Mouse (Mus musculus) urinary bladder, adult 2 months (tissue): ENCODE results near the gene Msrb1. TPM values are rescaled to one million over a fixed set of nuclear protein-coding genes. Genes with fewer than 3 reads are reported as not detected.
"Not testable (repeated sequence)": the region's sequence is repeated elsewhere in the genome, so short reads cannot be mapped to it uniquely, and the experiment has no call there.

Experiments used
- DNase-seq: peaks from one replicate; pipeline ENCODE4 v3.0.0; 2022; ENCODE audit warnings: low spot score
- polyA plus RNA-seq: library from polyadenylated mRNA; depleted of rRNA; stranded (reverse); fragments of >200 nt; gene quantifications from 2 replicates; pipeline ENCODE4 v1.2.3, GENCODE M21; 2012; rRNA removed

Gene Msrb1
- 195 and 227 TPM in 2 replicates for polyA plus RNA-seq

DNA sequence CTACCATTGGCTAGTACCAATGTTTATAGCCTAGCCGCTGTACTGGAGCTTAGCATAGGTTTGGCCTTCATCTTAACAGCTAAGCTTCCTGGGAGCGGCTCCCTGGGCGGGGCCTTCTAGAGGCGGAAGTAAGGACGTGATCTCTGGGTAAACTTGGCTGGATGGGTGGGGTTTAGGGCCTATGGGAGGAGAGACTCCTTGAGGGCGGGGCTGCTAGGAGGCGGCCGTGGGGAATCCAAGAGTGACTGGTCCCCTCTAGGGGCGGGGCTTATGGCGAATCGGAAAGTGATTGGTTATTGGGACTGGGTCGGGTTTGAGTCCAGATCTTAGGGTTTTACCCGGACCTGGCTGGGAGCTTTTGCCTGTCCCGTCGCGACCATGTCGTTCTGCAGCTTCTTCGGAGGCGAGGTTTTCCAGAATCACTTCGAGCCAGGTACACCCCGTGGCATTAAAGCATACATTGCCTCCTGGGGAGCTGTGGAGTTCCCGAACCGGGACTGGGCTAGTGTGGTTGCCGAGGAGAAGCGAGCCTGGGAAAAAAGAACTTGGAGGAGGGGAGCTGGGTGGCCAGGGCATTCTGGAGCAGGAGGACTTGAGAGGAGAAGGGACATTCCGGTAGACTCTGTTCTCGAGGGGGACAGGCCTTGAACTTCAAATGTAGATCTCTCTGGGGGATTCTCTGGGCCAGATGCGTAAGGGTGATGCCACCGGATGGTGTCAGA lies at the start of gene Msrb1:
Gene Msrb1 (plus strand): TSS at position 313 of the 722 bp plus-strand sequence.
- peak; percentile 75 for DNase-seq

- DNase-seq: no peak
Observed at GRCm38 (mm10) chr17:24687146-24687595, 49.3 kb upstream of the Msrb1 start.

DNA sequence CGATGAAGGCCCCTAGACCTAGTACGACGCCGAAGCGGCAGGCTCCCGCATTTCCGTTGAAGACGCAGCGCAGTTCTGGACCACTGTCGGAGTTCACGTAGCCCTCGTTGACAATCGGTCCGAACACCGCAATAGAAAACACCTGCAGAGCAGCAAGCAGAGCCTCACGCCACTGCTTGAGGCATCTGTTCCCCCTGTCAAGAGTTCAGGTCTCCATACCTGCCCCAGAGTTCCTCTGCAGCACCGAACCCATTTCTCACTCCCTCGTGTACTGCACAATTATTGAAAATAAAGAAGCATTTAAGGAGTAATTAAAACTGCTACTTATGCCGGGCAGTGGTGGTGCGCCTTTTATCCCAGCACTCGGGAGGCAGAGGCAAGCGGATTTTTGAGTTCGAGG lies 48.8 kb upstream of the Msrb1 start:
- no peak for DNase-seq

DNA sequence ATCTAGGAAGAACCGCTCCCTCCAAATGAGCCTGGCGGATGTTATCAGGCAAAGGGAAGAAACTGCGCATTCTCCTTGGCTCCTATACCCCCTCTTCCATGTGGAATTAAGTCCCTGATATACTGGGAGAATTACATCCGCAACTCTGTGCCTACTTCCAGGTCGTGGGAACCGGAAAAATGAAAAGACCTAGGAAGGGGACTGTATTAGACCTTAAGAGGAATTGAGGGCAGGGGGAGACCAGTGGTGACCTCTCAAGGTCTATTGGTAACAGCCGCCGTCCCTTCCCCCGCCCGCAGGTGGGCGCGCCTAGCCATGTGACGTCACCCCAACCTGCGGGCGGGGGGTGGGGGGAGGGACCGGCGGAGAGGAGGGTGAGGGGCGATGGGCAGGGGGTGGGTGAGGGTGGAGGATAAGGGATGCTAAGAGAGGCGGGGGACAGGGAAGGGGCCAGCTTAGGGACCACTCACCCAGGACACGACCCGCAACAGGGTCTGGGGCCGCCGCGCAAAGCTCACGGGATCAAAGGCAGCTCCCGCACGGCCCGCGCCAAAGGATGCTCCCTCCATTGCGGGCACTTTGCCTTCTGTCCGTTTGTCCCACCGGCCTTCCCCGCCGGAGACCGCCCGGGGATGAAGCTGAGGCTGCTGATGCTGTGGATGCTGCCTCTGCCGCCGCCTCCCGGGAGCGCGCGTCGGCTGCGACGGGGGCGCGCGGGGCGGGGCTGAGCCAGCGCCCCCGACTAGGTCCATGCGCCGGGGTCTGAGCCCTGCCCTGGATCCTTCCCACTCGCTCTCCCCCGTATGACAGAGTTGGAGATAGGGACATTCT lies 47.0 kb upstream of the Msrb1 start, which contains the start of gene Syngr3:
Gene Syngr3 (minus strand): TSS at position 705 of the 831 bp plus-strand sequence.
- DNase-seq: peak; percentile 18

DNA sequence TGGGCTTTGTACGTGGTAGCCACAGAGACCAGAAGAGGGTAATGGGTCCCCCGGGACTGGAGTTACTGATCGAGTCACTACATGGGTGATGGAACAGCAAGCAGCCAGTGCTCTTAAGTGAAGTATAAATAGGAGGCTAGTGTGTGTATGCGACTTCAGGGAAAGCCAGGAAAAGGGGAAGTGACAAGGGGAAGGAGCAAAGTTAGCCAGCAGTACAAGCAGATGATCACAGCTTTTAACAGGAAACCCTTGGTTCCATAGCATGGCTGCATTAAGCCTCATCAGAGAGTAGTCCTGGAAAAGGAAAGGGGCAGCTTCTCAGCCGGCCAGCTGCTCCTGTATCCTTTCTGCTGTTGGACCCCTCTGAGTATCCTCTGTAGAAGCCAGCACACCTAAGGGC lies 44.1 kb upstream of the Msrb1 start:
- DNase-seq: peak; percentile 17

DNA sequence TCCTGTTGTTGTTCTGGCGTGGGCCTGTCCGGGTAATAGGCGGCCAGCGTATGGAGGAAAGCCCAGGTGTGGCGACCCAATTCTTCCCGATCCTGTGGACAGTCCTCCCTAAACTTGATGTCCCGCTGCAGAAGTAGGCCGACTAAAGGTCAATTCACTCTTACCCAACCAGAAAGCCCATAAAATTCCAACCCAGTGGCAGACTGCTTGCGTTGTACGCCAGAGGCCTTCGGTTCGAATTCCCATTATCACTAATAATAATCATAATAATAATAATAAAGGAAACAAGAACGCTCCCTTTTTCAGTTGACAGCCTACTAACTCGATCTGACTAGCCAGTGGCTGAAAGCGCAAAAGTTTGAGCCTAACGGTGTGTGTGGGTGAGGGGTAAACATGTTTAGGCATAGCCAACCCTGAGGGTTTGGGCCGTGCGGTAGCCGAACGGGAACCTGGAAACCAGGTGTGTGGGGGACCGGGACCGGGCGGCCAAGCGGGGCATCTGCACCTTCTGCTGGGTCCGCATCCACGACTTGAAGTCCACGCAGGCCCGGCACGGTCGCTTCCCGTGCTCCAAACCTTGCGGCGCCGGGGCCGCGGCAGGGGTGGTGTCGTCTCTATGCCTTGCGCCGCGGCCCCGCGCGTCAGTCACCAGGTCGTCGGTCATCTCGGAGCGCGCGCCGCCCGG lies 41.0 kb upstream of the Msrb1 start:
- DNase-seq: no peak

DNA sequence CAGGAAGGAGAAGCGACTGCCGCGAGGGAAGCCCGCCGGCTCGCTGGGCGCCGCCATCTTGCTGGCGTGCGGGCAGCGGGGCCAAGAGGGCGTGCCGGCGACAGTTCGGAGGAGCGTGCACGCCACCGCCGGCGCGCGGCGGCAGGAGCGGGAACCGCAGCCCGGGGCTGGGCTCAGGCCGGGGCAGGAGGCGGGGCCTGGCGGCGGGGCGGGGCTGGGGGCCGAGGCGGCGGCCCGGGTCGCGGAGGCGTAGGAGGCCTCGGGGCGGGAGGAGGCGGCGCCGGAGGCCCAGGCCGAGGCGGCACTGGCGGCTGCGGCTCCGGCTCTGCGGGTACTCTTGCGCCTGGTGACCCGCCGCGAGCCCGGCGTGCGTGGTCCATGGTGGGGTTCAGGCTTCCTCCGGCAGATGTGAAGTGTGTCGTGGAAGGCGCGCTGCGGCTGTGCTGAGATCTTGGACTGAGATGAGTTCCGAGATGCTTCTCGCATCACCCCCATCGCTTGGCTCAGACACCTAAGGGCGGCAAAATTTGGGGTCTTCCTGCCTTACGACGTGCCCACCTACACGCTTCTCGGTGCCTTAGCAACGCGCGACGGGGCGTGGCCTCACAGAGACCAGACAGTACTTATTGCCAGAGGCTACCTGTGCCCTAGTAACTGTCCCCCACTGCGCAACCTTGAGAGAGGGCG lies 40.3 kb upstream of the Msrb1 start, which contains the start of the genes Gfer and Noxo1:
Gene Gfer (minus strand): TSS at position 146 of the 687 bp plus-strand sequence.
Gene Noxo1 (plus strand): TSS at position 224 of the 687 bp plus-strand sequence.
- DNase-seq: peak; percentile 83

DNA sequence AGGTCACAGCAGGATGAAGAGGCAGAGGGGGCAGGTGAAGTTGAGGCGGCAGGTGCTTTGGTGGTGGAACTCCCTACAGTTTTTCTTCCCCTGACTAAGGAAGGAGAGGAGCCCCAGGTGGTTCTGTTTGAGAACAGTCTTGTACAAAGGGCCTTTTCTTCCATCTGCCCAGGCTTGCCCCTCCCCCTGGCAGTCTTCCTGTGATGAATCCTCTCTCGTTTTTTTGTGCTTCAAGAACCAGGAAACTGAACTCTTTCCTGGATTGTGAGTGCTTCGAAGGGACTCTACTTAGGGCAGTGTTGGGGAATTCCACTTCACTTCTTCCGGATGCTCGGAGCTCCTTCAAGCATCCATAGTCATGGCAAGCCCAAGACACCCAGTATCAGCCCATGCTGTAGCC lies 38.5 kb upstream of the Msrb1 start:
- no peak for DNase-seq

GRCm38 (mm10) chr17:24698715-24699114 lies 37.7 kb upstream of the Msrb1 start:
- peak; percentile 17 for DNase-seq

GRCm38 (mm10) chr17:24699473-24699872 lies 37.0 kb upstream of the Msrb1 start:
- peak; percentile 13 for DNase-seq

DNA sequence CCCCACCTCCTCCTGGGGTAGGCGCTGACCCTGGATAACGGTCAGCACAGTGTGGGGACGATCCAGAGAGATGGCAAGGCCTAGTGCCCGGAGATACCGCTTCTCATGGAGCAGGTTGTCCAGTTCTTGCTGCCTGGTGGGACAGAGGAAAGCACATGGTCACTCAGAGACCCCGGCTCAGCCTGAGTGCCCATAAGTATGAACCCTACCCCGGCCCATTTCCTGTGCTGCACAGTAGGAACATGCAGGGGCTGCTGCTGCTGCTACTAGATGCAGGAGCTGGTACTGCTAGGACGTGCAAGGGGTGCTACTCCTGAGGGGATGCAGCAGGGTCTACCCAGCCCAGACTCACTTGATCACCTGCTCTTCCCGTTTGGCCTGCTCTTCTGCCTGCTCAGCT lies 35.2 kb upstream of the Msrb1 start:
- peak; percentile 15 for DNase-seq

DNA sequence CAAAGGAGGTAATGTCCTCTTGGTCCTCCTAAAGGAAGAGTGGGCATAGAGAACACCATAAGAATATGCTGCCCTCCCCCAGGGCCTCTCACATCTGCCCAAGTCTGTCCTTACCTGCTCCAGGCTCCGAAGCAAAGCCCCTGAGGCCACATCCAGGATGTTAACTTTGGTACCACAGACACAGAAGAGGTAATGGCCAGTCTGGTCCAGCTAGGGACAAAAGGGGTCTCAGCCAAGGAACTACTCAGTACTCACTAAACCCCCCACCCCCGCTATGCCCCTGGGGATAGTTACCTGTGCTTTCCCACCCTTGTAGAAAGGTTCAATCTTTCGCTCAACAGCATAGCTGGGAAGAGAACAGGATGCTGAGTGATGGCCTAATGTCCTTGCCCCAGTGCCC lies 30.6 kb upstream of the Msrb1 start:
- no peak for DNase-seq

- DNase-seq: peak; percentile 86
Observed at GRCm38 (mm10) chr17:24706982-24707800, 29.3 kb upstream of the Msrb1 start, which contains the start of gene Tbl3. TSS of gene Tbl3 (minus strand) at chr17:24707660.

- no peak for DNase-seq
Observed at GRCm38 (mm10) chr17:24707801-24708425, 28.5 kb upstream of the Msrb1 start.

DNA sequence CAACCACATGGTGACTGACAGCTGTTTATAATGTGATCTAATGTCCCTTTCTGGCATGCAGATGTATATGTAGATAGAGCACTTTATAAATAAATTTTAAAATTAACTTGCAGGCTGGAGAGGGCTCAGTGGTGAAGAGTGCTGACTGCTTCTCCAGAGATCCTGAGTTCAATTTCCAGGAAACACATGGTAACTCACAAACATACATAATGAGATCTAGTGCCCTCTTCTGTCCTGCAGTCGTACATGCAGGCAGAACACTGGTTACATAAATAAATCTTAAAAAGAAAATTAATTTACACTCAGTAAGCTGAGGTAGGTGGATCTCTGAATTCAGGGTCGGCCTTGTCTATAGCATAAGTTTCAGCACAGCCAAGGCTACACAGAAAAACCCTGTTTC lies 27.8 kb upstream of the Msrb1 start:
- no peak for DNase-seq

DNA sequence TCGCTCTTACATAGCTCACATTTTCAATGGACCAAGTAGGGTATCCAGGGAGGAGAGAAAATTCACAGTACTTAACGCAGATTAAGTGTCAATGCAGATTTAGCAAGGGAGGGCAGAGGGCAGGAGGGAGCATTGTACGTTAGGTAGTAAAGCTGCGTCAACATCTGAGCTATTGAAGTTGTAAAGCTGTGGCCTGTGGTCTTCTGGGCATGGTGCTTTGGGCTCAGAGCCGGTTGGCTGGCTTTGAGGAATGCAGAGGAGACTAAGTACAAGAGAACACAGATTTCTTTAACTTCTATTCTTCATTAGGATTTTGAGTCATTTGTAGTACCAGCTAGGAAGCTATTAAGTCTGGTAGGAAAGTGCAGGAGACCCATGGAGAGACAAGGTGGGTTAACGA lies 20.9 kb upstream of the Msrb1 start:
- DNase-seq: no peak

- no peak for DNase-seq
Observed at GRCm38 (mm10) chr17:24716166-24716682, 20.2 kb upstream of the Msrb1 start.

- DNase-seq: no peak
Observed at GRCm38 (mm10) chr17:24717943-24718342, 18.5 kb upstream of the Msrb1 start, which contains the start of the genes Rnf151 and Rps2. TSS of gene Rnf151 (minus strand) at chr17:24718063. TSS of gene Rps2 (plus strand) at chr17:24718116.

GRCm38 (mm10) chr17:24718938-24719337 lies 17.5 kb upstream of the Msrb1 start:
- DNase-seq: not testable (repeated sequence)
